Mouse (Mus musculus) lung, postnatal 0 days (tissue): ENCODE results near the gene Flt1.

Source experiments
- CTCF ChIP-seq: IDR thresholded peaks from 2 replicates; pipeline ENCODE4 v1.5.1; 2016; ENCODE audit warnings: antibody characterized with exemption, mild to moderate bottlenecking
- EP300 ChIP-seq: IDR thresholded peaks from 2 replicates; pipeline ENCODE4 v1.6.1; 2016; ENCODE audit warnings: antibody characterized with exemption, mild to moderate bottlenecking, control low read depth

- TF ChIP-seq CTCF (no peak), EP300 (peak; percentile 79)
Measured at GRCm38 (mm10) chr5:147752914-147753341, 27.1 kb upstream of the Flt1 start.
